Mouse (Mus musculus) stomach, postnatal 0 days (tissue): Measurements from ENCODE around the gene Spink4.

Experiments used
- CTCF ChIP-seq: IDR thresholded peaks from 2 replicates; pipeline ENCODE4 v1.5.1; 2016; ENCODE audit warnings: antibody characterized with exemption, low read depth, mild to moderate bottlenecking, moderate library complexity
- EP300 ChIP-seq: optimal IDR thresholded peaks from 2 replicates; pipeline ENCODE3; 2016; ENCODE audit warnings: antibody characterized with exemption

DNA sequence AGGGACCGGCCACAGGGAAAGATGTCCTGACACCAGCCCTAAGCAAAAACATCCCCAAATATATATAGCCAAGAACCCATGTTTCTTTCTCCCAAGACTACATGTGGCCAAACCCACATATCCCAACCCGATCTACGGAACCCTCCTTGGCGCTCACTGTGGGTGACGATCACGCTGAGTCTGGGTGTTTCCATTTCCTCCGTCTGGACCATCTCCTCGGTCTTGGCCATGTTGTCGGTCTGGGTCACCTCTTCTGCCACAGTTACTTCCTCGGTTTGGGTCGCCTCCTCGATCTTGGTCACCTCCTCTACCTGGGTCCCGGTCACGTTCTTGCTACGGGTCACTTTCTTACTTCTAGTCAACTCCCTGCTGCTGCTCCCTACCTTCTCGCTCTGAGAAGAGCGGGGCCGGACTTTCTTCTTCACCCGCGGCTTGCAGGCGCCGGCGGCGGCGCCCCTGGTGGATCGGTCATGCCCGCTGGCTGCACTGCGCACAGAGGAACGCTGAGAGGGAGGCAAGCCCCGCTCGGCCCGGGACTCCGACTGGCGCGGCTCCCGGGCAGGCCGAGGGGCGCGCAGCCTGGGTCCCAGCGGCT is 27.8 kb downstream of the Spink4 start:
- TF ChIP-seq CTCF = 0 out of 2 replicates have a peak, but pooled peaks have one; percentile 31
- TF ChIP-seq EP300 = no peak
